Mouse (Mus musculus) liver, embryonic 16.5 days (tissue): ENCODE measurements at regions not wholly inside any gene's neighbourhood (a gene's known extent, or its start where the extent isn't known, plus 50 kb on each side); places are given as distances from the start of the nearest gene placed in this dataset.

Experiments
- ATAC-seq: fragments of 200-750 bp; cut with Nextera tagmentation; 2 replicates; pipeline ENCODE4 v1.8.0; 2017; ENCODE audit warnings: low read depth, mild to moderate bottlenecking, moderate number of reproducible peaks, moderate library complexity
- H3K27ac ChIP-seq: fragments of 300-500 bp; sonication (generic); 2 replicates; pipeline ENCODE4 v1.5.1; 2014; ENCODE audit warnings: mild to moderate bottlenecking, low read length
- H3K27me3 ChIP-seq: fragments of 300-500 bp; sonication (generic); 2 replicates; pipeline ENCODE4 v1.6.1; 2014; ENCODE audit warnings: low read depth, low read length, mixed read lengths; ENCODE audit not compliant: control insufficient read depth, insufficient read depth
- H3K36me3 ChIP-seq: fragments of 300-500 bp; sonication (generic); 2 replicates; pipeline ENCODE4 v1.6.1; 2014; ENCODE audit warnings: mild to moderate bottlenecking; ENCODE audit not compliant: control insufficient read depth, insufficient read depth
- H3K4me1 ChIP-seq: fragments of 300-500 bp; sonication (generic); 2 replicates; pipeline ENCODE4 v1.6.1; 2014; ENCODE audit warnings: low read depth, low read length, mixed read lengths; ENCODE audit not compliant: control insufficient read depth
- H3K4me2 ChIP-seq: fragments of 300-500 bp; sonication (generic); 2 replicates; pipeline ENCODE4 v1.6.1; 2014; ENCODE audit warnings: low read depth, low read length, mixed read lengths
- H3K4me3 ChIP-seq: fragments of 300-500 bp; sonication (generic); 2 replicates; pipeline ENCODE4 v1.5.1; 2014; ENCODE audit warnings: low read depth, mild to moderate bottlenecking, low read length
- H3K9ac ChIP-seq: fragments of 300-500 bp; sonication (generic); 2 replicates; pipeline ENCODE4 v1.6.1; 2014; ENCODE audit warnings: low read depth, low read length
- H3K9me3 ChIP-seq: fragments of 300-500 bp; sonication (generic); replicated peaks from 2 replicates; pipeline ENCODE4 v1.6.1; 2016; ENCODE audit warnings: low read length; ENCODE audit not compliant: control insufficient read depth
- whole genome bisulfite sequencing: fragments of 180-500 bp; shearing (Covaris S2); extraction: QIAGEN DNeasy Blood & Tissue Kit; methylation state at CpG from one replicate; pipeline ENCODE4 v1.1.7; 2014; ENCODE audit not compliant: insufficient replicate concordance; 5-methylcytosine and 5-hydroxymethylcytosine counted together

DNA sequence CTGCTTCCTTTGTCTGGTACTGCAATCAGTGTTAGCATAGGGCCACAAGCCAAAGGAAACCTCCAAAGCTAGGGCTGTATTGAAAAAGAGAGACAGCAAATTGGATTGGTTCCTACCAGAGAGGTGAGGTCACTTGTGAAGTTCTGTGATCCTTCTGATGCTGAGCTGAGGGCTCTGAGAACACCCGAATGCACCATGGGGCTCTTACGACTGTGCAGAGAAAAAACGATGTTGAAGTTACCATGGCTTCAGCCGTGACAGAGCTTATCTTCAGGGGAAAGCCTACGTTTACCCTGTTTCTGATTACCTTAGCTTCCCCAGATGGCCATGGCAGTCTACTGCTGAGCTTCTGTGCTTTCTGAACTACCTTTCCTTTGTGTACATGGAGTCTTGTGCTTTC is 53.9 kb upstream of the Fmo9 start:
- no peak overlapping the region for H3K27ac ChIP-seq
- no peaks in the 10 kb centered on the region for H3K4me1 ChIP-seq
- H3K9me3 ChIP-seq: no peaks in the 10 kb centered on the region
- H3K36me3 ChIP-seq: no peaks in the 10 kb centered on the region
- no peak overlapping the region for H3K4me2 ChIP-seq
- H3K4me3 ChIP-seq: no peak overlapping the region
- WGBS: 42% methylated on average over 5 of the region's 5 CpGs
- H3K9ac ChIP-seq: no peak overlapping the region
- H3K27me3 ChIP-seq: no peaks in the 10 kb centered on the region
- no peak for ATAC-seq

- ATAC-seq: no peak
- H3K4me3 ChIP-seq: no peak overlapping the region
- no peak overlapping the region for H3K27ac ChIP-seq
- no peak overlapping the region for H3K9ac ChIP-seq
- no peaks in the 10 kb centered on the region for H3K4me1 ChIP-seq
- H3K27me3 ChIP-seq: no peaks in the 10 kb centered on the region
- H3K9me3 ChIP-seq: no peaks in the 10 kb centered on the region
- H3K36me3 ChIP-seq: no peaks in the 10 kb centered on the region
- no peak overlapping the region for H3K4me2 ChIP-seq
- WGBS: 1% methylated on average over 2 of the region's 2 CpGs
These were observed 56.4 kb upstream of the Fmo9 start for GRCm38 (mm10) chr1:166738029-166738428.

GRCm38 (mm10) chr1:166750236-166750635 is 68.6 kb upstream of the Fmo9 start:
- H3K9me3 ChIP-seq: no peaks in the 10 kb centered on the region
- H3K4me3 ChIP-seq: no peak overlapping the region
- no peaks in the 10 kb centered on the region for H3K36me3 ChIP-seq
- no peak overlapping the region for H3K9ac ChIP-seq
- 67% methylated on average over 4 of the region's 4 CpGs for WGBS
- H3K4me2 ChIP-seq: no peak overlapping the region
- H3K27me3 ChIP-seq: no peaks in the 10 kb centered on the region
- no peak overlapping the region for H3K27ac ChIP-seq
- no peak for ATAC-seq
- H3K4me1 ChIP-seq: no peaks in the 10 kb centered on the region

DNA sequence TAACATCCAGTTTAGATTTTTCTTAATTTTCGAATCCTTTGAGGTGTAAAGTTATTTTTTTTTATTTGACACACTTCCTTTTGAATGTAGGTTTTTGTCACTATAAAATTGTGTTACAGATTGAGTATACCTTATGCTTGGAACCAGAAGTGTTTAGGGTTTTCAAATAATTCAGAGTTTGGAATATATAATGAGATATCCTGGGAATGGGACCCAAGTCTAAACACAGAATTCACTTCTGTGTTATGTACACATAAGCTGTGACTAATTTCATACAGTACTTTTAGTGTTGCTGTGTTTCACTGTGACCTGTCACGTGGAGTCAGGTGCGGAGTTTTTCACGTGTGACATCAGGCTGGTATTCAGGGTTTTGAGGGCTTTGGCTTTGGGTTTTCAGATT is 69.1 kb upstream of the Fmo9 start:
- no peak overlapping the region for H3K4me2 ChIP-seq
- H3K4me1 ChIP-seq: no peaks in the 10 kb centered on the region
- WGBS: 57% methylated on average over 4 of the region's 4 CpGs
- no peak for ATAC-seq
- no peak overlapping the region for H3K9ac ChIP-seq
- H3K27me3 ChIP-seq: no peaks in the 10 kb centered on the region
- H3K9me3 ChIP-seq: no peaks in the 10 kb centered on the region
- H3K36me3 ChIP-seq: no peaks in the 10 kb centered on the region
- H3K4me3 ChIP-seq: no peak overlapping the region
- no peak overlapping the region for H3K27ac ChIP-seq

DNA sequence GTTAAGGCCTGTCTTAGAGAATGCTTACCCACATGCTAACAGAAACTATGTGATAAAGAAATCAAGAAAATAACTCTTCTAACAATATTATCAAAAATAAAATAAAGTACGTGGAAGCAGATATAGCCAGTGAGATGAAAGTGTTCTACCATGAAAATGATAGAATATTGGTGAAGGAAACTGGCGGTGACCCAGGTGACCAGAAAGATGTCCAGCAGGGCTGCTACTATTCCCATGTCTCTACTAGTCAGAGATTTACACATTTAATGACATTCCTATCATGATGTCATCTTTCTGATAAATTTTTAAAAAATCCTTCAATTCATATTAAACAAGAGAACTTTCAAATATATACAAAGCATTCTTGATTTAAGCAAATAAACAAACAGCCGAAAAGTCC is 69.8 kb upstream of the Fmo9 start:
- no peak overlapping the region for H3K4me3 ChIP-seq
- no peak for ATAC-seq
- no peaks in the 10 kb centered on the region for H3K4me1 ChIP-seq
- WGBS: 61% methylated on average over 3 of the region's 3 CpGs
- no peak overlapping the region for H3K9ac ChIP-seq
- H3K27me3 ChIP-seq: no peaks in the 10 kb centered on the region
- no peak overlapping the region for H3K4me2 ChIP-seq
- no peaks in the 10 kb centered on the region for H3K9me3 ChIP-seq
- H3K36me3 ChIP-seq: no peaks in the 10 kb centered on the region
- no peak overlapping the region for H3K27ac ChIP-seq

- H3K4me1 ChIP-seq: no peaks in the 10 kb centered on the region
- no peaks in the 10 kb centered on the region for H3K27me3 ChIP-seq
- 65% methylated on average over 6 of the region's 6 CpGs for WGBS
- H3K27ac ChIP-seq: no peak overlapping the region
- H3K36me3 ChIP-seq: no peaks in the 10 kb centered on the region
- no peak overlapping the region for H3K9ac ChIP-seq
- no peaks in the 10 kb centered on the region for H3K9me3 ChIP-seq
- no peak overlapping the region for H3K4me3 ChIP-seq
- H3K4me2 ChIP-seq: no peak overlapping the region
- no peak for ATAC-seq
These were observed 71.5 kb upstream of the Fmo9 start for GRCm38 (mm10) chr1:166752990-166753709.

- Histone ChIP-seq H3K27ac (no peak overlapping the region), H3K36me3 (no peaks in the 10 kb centered on the region), H3K9me3 (no peaks in the 10 kb centered on the region), H3K4me2 (no peak overlapping the region), H3K4me1 (no peaks in the 10 kb centered on the region), H3K27me3 (no peaks in the 10 kb centered on the region), H3K4me3 (no peak overlapping the region), H3K9ac (no peak overlapping the region)
- no peak for ATAC-seq
- 21% methylated on average over 2 of the region's 2 CpGs for WGBS
These were observed 77.3 kb upstream of the Fmo9 start for GRCm38 (mm10) chr1:166758987-166759386.

GRCm38 (mm10) chr1:166773114-166773513 is 91.5 kb upstream of the Fmo9 start:
- Histone ChIP-seq H3K27me3 (no peaks in the 10 kb centered on the region), H3K27ac (no peak overlapping the region), H3K36me3 (no peaks in the 10 kb centered on the region), H3K4me1 (no peaks in the 10 kb centered on the region), H3K4me2 (no peak overlapping the region), H3K9ac (no peak overlapping the region), H3K9me3 (no peaks in the 10 kb centered on the region; the same call in 1 of the 2 replicates), H3K4me3 (no peak overlapping the region)
- WGBS: 74% methylated on average over 1 of the region's 1 CpGs
- ATAC-seq: no peak

DNA sequence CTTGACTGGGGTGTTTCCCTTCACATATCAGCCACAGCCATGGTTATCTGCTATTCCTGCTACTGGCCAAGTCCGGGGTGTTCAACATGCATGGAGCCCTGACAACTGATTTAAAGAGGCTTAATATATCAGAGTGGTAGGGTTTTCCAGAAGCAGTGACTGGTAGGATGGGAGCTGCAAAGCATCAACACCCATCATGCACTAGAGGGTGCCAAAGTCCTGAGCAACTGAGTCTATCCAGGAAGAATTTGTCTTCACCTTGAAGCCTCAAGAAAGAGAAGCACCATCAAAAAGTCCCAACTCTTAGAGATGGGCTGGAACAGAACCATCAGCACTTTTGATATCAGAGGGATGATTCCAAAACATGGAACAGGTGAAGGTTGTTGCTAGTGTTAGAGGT is 100.5 kb upstream of the Fmo9 start:
- Histone ChIP-seq H3K4me1 (no peaks in the 10 kb centered on the region), H3K36me3 (no peaks in the 10 kb centered on the region), H3K27me3 (no peaks in the 10 kb centered on the region), H3K4me2 (no peak overlapping the region), H3K9me3 (no peaks in the 10 kb centered on the region), H3K4me3 (no peak overlapping the region), H3K27ac (no peak overlapping the region), H3K9ac (no peak overlapping the region)
- WGBS: 27% methylated on average over 1 of the region's 1 CpGs
- ATAC-seq: no peak
